Mouse (Mus musculus) ovary, postnatal 10 days (tissue): ENCODE measurements at regions not wholly inside any gene's neighbourhood (a gene's known extent, or its start where the extent isn't known, plus 50 kb on each side); places are given as distances from the start of the nearest gene placed in this dataset.

ENCODE experiments used
- DNase-seq: peaks from one replicate; pipeline ENCODE4 v3.0.0; 2022; ENCODE audit warnings: low spot score

GRCm38 (mm10) chr8:116837991-116838390 lies 83.3 kb downstream of the Cmc2 start:
- DNase-seq, result no peak

- peak; percentile 17 for DNase-seq
These were observed 89.1 kb downstream of the Cmc2 start for GRCm38 (mm10) chr8:116832181-116832580.

GRCm38 (mm10) chr8:116829631-116830030 lies 91.6 kb downstream of the Cmc2 start:
- DNase-seq, result no peak

GRCm38 (mm10) chr8:116828220-116828619 lies 93.0 kb downstream of the Cmc2 start:
- no peak for DNase-seq

- DNase-seq, result no peak
These were observed 94.1 kb downstream of the Cmc2 start for GRCm38 (mm10) chr8:116827141-116827540.

GRCm38 (mm10) chr8:116814118-116814851 lies 81.5 kb upstream of the Cdyl2 start:
- DNase-seq, result peak; percentile 47

GRCm38 (mm10) chr8:116801313-116801712 lies 68.5 kb upstream of the Cdyl2 start:
- DNase-seq, result no peak

GRCm38 (mm10) chr8:116800636-116801035 lies 67.8 kb upstream of the Cdyl2 start:
- no peak for DNase-seq

- no peak for DNase-seq
These were observed 66.2 kb upstream of the Cdyl2 start for GRCm38 (mm10) chr8:116798981-116799380.

GRCm38 (mm10) chr8:116795713-116796112 lies 62.9 kb upstream of the Cdyl2 start:
- no peak for DNase-seq

GRCm38 (mm10) chr8:116793107-116793506 lies 60.3 kb upstream of the Cdyl2 start:
- no peak for DNase-seq

- DNase-seq, result no peak
These were observed 57.5 kb upstream of the Cdyl2 start for GRCm38 (mm10) chr8:116790294-116790693.
